Mouse (Mus musculus) heart, adult 8-10 months (tissue): ENCODE measurements around the gene Plcg1. TPM values are rescaled to one million over a fixed set of nuclear protein-coding genes. Genes with fewer than 3 reads are reported as not detected.

Source experiments
- DNase-seq: peaks from one replicate; pipeline ENCODE4 v3.0.0; 2022; ENCODE audit warnings: low spot score
- total RNA-seq, 4 experiments: library from RNA; stranded (reverse); gene quantifications; 2 replicates each; pipeline ENCODE4 v1.2.4; 2022

The Plcg1 gene
- total RNA-seq, 4 experiments from 2014 or later, result 44.8 to 66.1 (median 52.9) TPM

- DNase-seq, result no peak
Measured at GRCm38 (mm10) chr2:160770409-160770808, 39.3 kb downstream of the Plcg1 start.

- no peak for DNase-seq
Measured at GRCm38 (mm10) chr2:160770871-160771270, 39.8 kb downstream of the Plcg1 start.

GRCm38 (mm10) chr2:160771325-160772276, 40.5 kb downstream of the Plcg1 start:
- DNase-seq, result no peak

GRCm38 (mm10) chr2:160778034-160778433, 46.9 kb downstream of the Plcg1 start:
- DNase-seq, result no peak

DNA sequence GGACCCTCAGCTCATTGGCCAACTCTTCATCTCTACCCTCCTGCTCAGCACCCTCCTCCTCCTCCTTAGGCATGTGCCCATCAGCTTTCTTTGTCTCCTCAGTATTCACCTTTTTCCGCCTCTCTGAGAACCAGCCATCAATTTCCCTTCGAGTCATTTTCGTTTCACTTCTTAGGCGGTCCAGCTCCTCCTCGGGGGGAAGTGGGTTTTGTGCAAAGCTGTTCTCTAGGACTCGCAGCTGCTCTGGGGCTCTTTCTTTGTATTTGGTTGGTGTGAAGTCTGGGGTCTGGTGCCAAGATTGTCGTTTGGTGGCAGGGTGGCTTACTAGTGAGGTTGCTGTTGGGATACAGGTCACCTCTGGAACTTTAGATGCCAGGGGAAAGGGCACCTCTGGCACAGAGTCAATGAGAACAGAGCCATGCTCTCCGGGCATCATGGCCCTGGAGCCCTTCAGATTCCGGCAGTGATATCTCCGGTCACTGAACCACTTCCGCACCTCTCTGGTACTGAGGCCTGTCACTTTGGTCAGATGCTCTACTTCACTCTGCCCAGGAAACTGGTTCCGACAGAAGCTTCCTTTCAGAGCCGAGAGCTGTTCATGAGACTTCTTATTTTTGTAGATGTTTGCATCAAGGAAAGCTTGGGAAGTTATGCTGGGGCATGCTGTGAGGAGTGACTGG, 49.2 kb downstream of the Plcg1 start:
- DNase-seq, result no peak

DNA sequence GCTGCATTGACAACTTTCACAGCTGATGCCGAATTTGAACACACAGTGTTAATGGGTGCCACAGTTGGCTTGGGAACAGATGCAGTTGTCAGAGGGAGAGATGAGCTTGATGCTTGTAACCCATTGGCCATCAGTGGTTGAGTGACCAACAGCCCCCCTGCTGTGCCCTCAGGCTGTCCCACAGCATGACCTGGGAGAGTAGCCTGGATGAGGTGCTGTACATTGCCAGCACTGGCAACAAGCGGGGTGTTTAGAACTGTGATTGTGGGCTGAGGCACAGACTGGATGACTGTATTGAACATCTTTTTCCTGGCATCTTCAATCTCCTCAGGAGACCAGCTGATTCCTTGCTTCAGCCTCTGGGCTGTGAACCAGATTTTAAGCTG, 49.7 kb downstream of the Plcg1 start:
- DNase-seq, result no peak

GRCm38 (mm10) chr2:160786333-160786732, 55.2 kb downstream of the Plcg1 start:
- no peak for DNase-seq

DNA sequence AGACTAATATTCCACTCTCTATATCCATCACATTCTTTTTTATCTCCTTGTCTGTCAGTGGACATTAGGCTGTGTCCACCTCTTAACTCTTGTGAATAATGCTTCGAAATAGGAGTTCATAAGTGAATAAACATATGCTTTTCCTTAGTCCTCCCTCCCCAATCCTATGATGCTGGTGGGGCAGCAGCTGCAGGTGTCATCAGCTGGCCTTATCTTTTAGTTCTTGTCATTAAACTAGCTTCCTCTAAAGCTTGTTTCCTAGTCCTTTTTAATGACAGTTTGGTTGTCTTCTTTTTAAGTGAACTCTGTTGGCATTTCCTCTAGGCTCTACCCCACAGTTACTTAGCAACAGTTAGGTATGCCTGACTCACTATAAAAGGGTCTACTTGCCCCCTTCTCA, 57.9 kb downstream of the Plcg1 start:
- no peak for DNase-seq

DNA sequence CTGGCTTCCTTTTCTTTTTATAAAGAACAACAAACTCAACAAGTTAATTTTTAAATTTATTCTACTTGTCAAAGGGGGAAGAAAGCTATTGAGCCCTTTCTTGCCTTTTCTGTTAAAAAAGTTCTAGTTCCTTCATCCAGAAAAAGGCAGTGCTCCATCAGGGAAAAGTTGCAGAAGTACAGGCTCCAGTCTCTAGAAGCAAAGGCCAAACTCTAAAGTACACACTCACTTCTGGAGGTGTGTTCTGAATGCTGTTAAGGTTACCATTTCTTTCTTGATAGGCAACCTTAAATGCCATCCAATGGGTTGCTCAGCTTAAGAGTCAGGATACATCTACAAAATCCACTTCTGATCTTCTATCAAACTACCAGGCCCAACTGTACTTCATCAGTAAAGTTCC, 58.6 kb downstream of the Plcg1 start:
- DNase-seq, result no peak

DNA sequence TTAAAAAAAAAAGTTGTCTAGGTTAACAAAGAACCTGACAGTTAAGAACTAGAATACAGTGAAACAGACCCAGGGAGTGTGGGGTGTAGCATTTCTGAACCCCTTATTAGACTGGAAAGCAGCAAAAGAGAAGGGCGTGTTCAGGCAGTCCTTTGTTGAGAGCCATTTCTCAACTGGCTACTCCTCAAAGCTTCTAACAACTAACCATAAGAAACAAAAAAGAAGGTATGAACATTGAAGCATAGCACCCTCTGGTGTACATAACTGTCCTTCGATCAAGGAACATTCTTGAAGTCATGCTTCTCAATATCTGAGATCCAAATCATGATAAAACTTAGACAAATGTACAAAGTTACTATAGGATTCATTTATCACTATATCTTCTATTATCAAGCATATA, 62.0 kb downstream of the Plcg1 start:
- peak; percentile 46 for DNase-seq

GRCm38 (mm10) chr2:160796973-160797372, 65.9 kb downstream of the Plcg1 start:
- DNase-seq, result peak; percentile 81

- DNase-seq, result no peak
Measured at GRCm38 (mm10) chr2:160798206-160798605, 67.1 kb downstream of the Plcg1 start.

- no peak for DNase-seq
Measured at GRCm38 (mm10) chr2:160800967-160801366, 69.9 kb downstream of the Plcg1 start.

DNA sequence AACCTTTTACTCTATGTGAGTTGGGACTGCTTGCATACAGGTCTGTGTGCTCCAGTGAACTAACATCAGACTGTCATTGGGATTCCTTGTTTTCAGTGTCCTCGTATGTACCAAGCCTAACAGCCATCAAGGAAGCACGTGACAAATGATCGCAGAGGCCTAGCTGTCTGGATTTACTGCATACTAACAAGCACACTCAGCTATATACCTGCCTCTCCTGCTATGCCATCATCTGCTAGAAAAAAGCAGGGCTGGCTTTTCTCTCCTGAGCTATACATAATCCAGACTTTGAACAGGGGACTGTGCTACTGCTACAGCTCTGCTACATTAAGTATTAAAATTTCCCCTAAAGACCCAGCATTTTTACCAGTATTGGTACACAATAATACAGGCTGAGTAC, 71.2 kb downstream of the Plcg1 start:
- DNase-seq, result no peak

DNA sequence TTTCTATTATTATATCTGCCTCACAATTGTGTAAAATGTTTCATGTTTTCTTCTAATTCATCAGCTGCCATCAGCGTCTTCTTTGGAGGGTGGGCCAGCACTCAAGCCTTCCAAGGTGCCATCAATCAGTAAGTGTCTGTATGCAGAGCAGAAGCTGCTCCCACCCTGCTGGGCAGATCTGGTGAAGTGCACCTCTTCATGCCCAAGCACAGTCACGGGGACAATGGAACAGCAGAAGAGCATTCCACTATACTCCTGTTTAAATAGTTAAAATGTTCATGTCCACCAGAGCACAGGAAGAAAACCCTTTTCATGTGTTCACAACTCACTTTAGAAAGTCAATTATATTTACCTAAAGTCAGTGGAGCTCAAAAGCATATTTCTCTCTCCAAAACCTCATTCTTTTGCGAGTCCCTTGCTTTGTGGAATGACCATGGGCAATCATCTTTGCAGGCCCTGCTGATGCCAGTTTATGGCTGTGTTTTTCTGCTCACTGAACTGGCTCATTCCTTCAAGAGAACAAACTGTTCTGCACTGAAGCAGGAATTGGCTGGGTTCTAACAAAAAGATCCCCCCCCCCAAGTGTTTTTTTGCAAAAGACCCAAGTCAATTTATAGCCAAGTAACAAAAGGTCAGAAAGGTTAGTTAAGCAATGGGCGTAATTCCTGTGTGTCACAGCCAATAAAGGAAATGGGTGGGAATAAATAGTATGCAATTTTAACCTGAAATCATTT, 73.9 kb downstream of the Plcg1 start:
- peak; percentile 83 for DNase-seq

- DNase-seq, result peak; percentile 79
Measured at GRCm38 (mm10) chr2:160806091-160806521, 75.0 kb downstream of the Plcg1 start.

DNA sequence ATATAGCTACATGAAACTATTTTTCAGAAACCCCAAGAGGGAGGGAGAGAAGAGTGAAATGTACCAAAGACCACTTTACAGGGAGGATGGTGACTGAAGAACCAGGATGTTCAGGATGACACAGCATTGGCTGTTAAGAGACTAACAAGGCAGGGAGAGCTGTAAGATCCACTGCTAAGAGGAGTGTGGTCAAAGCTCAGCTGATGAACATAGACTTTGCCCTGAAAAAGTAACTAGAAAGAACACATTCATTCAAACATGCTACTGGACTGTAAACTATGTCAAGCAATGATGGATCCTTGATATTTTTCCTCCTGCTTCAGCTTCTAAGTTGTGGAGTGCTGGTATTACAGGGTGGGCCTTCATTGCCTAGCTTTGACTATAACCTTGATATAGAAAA, 79.3 kb downstream of the Plcg1 start:
- DNase-seq, result no peak

GRCm38 (mm10) chr2:160810802-160811201, 79.7 kb downstream of the Plcg1 start:
- DNase-seq, result no peak
